Mouse (Mus musculus): Measurements from ENCODE around the gene Sfr1.

DNA sequence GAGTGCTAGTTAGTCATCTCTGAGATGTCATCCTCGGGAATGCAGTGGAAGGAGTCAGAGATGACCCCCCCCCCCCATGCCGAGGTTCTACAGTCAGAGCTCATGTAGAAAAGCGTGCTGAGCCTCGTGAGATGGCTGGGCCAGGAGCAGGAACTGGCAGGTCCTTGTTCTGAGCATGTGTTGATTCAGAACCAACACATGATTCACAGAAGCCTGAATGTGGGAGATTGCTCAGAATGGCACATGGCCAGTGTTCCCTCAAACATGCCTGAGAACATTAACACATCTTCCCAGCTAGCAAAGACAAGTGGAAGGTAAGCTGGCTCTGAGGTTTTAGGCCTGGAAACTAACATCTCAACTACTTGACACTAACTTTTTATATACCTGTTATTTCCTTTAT lies 21.1 kb upstream of the Sfr1 start:
- TF ChIP-seq CTCF (IDR thresholded peaks at IDR 0.05; ENCODE audit: insufficient read depth, low read depth, low read length) = no peak
- no peak for TF ChIP-seq POLR2A (IDR thresholded peaks at IDR 0.05; ENCODE audit: insufficient read depth, low read depth, low read length)

Data from olfactory bulb, adult 2 months (tissue).